Mouse (Mus musculus) lung, adult 18-20 months (tissue): ENCODE measurements around the gene Man2b1.

ENCODE experiments used
- DNase-seq, 2 experiments: peaks; one replicate each; pipeline ENCODE4 v3.0.0; 2022; ENCODE audit warnings: mixed read lengths in 2 of 2

Gene Man2b1

DNA sequence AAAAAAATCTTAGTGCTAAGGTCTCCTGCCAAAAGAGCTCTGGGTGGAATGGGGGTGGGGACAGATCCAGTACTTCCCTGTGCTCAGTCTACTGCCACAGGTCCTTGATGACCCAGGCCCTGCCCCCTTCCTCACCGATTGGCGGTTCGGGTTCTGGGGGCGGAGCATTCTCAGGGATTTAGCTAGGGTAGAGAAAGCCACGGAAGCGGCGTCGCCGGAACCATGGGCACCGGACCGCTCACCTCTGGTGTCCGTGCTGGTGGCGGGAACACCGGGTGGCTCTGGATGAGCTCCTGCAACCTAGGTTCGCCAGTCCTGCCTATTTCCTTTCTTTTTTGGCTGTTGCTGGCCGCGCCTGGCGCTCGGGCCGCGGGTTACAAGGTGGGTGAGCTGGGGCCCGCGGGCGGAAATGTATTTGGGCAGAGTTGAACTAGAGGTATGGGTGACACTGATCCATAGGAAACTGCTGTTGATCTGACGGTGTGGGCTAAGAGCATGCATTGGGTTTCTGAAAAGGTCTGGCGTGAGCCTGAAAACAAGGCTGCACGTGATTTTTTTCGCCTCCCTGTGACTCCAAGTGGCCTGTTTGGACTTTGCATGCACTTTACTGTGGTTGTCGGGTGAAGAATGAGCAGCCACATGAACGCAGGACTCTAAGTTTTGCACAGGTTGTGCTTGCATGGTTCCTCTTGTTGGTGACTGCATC lies at the start of gene Man2b1:
Man2b1 (plus strand) TSS at position 163 of the 706 bp plus-strand sequence.
- peak; percentile 97 for DNase-seq

DNA sequence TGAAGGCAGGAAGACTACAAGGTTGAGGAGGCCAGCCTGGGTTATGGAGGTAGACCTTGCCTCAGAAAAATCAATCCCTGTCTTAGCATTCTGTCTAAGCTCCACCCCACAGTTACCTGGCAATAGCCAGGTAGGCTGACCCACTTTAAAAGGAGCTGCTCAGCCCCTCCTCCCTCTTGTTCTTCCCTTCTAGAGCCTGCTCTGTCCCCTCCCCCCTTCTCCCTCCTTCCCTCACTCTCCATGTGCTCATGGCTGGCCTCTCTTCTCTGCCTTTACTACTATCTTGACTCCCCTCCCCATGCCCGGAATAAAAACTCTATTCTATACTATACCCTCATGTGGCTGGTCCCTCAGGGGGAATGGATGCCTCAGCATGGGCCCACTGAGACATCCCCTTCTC lies 49.2 kb upstream of the Man2b1 start:
- DNase-seq: peak; percentile 35 to 69

DNA sequence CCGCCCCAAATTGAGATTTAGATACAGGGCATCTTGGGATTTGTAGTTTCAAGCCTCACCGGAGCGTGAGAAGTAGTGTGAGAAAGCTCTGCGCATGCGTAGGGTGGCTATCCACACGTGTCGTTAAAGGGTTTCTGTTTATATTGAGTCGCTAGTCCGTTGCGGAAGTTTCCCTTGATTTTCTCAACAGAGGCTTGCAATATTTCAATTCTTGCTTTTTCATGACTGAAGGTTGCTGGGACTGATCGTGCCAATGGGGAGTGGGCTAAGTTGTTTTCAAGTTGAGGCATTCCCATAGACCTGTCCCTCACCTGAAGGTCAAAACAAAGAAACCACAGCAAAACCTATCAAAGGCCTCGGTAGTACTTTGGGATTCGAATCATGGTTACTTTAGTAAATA lies 48.3 kb upstream of the Man2b1 start:
- DNase-seq: peak; percentile 79 to 83

DNA sequence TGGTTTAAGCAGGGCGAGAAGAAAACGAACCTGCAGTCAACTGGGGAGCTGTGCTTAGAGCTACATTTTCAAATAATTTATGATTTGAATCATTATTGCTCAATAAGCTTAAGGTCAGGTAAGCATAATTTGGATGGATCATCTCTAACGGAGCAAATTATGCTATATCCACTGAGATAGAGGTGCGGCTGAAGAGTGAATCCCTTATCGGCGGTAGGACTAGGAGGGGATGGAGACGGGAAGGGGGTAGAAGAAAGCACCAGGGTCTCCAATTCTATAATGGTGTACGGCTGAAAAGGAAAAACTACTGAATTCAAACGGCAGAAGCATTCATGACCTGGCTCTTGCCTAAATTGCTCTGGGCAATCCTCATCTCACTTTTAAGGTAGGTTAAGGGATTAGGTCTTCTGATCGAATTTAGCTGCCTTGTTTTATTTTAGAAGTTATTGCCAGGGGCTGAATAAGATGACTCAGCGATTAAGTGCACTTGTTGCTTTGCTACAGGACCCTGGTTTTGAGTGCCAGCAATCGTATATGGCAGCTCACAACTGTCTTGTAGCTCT lies 47.8 kb upstream of the Man2b1 start:
- no peak for DNase-seq

DNA sequence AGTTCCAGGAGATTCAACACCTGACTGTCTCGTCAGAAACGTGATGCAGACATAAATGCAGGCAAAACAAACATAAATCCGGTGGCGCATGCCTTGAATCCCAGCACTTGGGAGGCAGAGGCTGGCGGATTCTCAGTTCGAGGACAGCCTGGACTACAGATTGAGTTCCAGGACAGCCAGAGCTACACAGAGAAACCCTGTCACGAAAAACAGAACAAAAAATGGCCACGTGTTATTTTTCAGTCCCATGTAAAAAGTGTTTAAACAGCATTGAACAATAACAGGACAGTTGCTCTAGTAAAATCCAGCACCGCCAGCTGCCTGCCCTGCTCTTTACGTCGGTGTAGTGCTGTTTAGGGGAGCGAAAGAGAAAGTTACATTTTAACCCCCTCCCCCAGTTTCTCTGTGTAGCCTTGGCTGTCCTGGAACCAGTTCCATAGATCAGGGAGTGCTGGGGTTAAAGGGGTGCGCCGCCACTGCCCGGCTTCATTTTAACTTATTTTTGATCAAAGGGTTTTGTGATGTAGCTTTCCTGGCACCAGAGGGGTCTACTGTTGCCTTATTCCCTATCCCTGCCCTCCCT lies 47.3 kb upstream of the Man2b1 start:
- no peak for DNase-seq

DNA sequence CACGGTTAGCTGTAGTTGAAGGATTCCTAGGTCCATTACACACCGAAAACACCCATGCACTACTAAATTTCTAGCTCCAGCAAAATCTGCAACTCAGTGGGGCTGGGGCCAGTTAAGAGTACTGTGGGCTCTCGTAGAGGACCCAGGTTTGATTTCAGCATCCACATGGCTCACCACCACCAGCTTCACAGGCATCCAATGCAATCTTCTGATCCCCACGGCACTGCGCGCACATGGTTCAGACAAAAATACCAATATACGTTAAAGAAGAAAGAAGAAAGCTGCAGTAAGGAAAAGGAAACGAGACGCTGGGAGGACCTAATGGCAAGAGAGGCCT lies 46.7 kb upstream of the Man2b1 start:
- DNase-seq: no peak

DNA sequence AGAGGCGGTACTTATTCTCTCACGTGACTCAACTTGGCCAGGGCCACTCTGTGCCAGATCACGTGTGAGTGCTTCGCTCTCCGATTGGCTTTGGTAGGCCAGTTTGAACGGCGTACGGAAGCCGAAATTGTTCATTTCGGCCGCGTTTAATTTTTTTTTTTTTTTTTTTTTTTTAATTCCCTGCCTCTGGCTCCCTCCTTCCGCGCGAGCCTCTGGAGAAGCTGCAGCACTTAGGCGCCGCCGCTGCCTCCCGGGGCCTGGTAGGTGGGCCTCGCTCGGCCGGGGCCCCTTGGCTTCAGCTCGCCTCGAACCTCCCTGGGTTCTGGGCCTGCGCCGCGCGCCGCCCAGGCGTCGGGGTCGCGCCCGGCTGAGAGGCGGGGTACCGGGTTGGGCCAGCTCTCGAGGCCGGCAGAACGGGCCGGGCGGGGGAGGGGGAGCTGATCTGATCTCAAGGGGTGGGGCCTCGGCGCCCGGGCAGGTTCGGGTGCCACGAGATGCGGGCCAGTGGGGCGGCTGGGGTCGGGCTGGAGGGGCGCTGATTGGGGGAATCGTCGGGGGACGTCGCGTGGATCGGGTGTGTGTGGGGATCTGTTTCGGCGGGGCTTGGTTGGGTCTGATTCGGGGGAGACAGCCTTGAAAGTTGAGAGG lies 46.2 kb upstream of the Man2b1 start, which contains the start of gene Tnpo2:
Tnpo2 (plus strand) TSS at position 198 of the 648 bp plus-strand sequence.
- peak; percentile 94 to 96 for DNase-seq

DNA sequence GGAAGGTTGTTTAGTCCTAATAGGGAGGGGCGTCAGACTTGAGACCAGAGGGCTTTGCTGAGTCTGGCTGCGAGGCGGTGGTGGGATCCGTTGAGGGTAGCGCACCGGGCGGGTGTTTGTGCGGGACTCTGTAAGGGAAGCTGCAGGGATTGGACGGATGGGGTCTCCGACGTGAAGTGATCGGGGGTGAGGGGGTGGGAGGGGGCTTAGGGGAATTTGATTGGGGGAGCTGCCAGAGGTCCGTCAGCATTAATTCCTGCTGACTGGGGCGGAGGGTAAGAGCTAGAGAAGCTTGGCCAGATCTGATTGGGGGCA lies 45.7 kb upstream of the Man2b1 start:
- DNase-seq: no peak

DNA sequence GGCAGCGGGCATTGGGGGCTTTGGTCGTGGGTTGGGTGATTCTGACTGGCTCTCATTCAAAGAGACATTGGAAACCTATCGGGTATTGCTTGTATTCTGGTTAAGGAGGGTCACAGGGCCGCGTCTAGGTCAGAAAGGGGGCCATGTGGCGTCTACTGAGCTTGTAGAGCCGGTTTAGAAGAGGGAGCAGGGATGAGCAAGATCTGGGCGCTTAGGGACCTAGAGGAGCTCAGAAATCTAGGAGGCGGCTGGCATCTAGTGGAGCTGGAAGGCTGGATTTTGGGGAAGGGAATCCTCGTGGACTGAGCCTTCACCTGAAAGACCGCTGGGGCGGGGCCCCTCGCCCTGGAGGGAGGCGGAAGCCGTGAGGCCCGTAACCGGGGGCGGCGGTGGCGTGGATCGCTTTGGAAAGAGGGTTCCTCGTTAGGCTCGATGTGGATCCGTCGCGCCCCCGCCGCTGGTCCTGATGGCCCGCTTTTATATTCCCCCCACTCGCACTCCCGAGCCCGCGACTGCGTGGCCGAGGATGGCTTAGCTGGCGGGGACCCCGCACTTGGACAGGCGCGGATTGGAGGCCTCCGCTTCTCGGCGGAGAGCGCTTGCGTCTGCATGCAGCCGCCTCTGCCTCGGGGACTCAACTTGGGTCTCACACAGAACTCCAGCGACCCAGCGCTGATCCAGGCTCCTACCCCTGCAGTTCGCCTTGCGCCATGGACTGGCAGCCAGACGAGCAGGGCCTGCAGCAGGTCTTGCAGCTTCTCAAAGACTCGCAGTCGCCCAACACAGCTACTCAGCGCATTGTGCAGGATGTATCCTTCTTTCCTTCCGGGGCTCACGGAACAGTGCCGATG lies 45.2 kb upstream of the Man2b1 start:
- DNase-seq: peak; percentile 45 to 49

DNA sequence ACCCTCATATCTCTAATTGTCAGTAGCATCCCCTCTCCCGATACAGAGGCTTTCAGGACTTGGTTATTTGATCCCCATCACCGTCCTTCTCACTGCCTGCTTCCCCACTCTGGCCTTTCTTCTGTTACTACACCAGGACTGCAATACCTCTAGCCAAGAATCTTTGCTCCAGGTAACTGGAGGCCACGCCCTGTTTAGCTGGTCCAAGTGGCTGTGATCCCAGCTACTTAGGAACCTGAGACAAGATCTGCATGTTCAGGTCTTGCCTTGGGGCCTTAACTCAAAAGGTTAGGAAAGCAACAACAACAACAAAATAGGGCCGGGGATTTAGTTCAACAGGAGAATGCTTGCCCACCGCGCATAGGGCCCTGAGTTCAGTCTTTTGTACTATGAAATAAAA lies 39.5 kb upstream of the Man2b1 start:
- DNase-seq: no peak

DNA sequence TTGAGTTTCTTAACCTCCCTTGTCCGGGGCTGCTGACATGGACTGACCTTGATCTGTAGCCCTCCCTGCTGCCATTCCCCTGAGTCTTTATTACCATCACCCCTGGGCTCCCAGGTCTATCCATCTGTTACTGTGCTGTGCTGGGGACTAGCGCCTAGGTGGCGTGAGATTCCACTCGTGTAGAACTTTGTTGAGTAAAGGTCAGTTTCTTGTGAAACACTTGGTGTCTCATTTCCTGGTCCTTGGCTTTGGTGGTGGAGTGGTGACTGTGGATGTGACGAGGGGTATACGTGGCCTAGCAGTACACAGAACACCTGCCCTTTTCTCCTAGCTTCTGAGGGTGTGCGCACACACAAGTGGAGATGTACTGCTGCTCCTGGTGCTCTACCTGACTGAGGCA lies 25.7 kb upstream of the Man2b1 start:
- no peak for DNase-seq

DNA sequence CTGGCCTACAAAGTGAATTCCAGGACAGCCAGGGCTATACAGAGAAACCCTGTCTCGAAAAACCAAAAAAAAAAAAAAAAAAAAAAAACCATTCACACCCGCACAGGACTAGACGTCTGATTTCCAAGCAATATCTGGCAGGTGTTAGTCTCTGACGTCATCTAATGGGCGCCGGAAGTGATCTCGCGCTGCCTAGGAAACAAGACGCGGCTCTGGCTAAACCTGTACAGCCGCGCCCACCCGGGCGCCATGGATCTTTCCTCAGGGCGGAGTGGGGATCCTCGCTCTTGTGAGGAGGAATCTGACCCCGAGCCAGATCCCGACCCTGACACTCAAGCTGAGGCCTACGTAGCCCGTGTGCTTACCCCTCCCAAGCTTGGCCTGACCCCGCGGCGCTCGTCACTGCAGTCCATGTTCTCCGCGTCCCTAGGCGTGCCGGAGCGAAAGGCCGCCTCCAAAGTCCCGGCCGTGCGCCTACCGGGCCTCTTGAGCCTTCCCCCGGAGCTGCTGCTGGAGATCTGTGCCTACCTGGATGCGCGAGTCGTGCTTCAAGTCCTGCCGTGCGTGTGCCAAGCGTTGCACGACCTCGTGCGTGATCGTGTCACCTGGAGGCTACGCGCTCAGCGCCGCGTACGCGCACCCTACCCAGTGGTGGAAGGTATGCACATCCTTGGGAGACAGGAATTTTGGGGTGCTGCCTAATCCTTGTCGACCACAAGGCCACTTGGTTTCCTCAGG lies 23.0 kb upstream of the Man2b1 start, which contains the start of gene Fbxw9:
Fbxw9 (plus strand) TSS at position 177 of the 738 bp plus-strand sequence.
- DNase-seq: peak; percentile 91 to 94

DNA sequence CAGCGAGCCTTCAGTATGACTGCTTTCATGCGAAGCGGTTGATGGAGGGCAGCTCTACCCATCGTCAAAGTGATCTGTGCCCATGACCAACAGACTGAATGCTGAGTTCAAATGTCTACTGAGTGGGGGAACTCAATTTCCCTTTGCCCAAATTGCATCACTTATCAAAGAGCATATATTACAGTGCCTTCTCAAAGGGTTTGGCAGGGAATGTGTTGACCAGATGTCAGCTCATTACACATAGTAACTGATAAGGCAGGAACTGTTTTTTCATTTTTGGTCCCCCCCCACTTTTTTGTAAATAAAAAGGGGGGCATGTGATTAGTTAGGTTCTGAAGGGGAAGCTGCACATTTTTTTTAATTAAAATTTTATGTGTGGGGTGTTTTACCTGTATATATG lies 20.5 kb upstream of the Man2b1 start:
- DNase-seq: no peak

DNA sequence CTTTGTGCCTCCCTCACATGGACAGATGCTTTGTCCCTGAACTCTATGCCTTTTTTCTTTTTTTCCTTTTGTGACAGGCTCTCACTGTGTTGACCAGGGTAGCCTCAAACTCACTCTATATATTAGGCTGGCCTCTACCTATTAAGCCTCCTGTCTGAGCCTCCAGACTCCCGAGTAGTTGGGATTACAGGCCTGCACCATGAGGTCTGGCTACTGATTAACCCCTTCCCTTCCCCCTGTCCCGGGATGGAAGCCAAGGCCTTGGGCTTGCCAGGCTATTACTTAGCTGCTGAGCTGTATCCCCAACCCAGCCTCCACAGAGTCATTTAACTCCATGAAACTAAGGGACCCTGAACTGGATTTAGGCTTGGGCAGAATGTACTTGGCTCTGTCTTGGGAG lies 17.9 kb upstream of the Man2b1 start:
- DNase-seq: no peak

DNA sequence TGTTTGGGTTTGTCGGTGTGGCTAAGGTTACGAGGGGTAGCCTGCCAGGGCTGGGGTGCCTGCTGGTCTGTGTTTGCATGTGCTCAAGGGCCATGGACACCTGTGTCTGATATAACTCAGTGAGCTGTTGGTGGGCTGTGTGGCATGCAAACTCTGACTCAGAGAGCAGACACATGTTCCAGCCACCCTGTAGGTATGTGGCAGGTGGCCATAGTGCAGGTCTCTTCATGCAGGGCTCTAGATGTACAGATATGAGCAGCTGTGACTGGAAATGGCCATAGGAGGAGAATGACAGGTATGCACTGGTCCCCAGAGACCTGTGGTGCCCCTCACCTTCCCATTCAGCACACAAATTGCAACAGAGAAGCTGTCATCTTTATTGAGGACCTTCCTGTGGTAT lies 15.9 kb upstream of the Man2b1 start:
- DNase-seq: no peak

DNA sequence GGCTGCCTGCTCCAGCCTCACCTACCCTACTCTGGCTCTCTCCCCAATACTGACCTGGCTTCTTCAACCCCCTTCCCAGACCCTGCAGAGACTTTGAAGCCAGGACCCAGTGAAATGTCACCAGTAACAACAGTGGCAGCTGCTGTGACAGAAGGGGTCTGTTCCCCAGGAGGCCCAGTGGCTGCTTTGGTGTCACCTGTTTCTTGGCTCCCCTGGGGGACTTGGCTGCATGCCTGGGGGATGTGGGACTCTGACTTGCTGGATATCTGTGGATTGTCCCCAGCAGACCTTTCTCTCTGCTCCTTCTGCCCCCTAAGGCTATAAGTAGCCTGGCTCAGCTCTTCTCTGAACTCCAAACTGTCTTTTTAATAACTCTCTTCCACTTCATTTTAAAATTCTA lies 15.1 kb upstream of the Man2b1 start, which contains the start of gene Gm5741:
Gm5741 (minus strand) TSS at position 1 of the 400 bp plus-strand sequence.
- no peak for DNase-seq

DNA sequence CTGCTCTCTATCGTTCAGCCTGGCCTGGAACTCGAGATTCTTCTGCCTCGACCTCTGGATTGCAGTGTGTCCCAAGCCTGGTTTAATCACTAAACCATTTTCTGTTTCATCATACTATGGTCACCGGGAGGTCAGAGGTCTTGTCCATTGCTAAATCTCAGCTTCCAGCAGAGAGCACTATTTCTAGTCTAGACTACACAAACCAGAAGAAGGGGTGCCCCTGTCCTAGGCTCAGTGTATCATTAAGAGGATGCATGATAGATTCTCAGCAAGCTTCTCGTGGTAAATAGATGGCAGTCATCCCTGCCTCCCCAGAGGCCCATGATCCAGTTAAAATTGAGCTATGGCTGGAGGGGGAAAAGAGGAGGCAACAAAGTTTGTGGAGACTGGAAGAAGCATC lies 12.0 kb upstream of the Man2b1 start:
- DNase-seq: no peak

DNA sequence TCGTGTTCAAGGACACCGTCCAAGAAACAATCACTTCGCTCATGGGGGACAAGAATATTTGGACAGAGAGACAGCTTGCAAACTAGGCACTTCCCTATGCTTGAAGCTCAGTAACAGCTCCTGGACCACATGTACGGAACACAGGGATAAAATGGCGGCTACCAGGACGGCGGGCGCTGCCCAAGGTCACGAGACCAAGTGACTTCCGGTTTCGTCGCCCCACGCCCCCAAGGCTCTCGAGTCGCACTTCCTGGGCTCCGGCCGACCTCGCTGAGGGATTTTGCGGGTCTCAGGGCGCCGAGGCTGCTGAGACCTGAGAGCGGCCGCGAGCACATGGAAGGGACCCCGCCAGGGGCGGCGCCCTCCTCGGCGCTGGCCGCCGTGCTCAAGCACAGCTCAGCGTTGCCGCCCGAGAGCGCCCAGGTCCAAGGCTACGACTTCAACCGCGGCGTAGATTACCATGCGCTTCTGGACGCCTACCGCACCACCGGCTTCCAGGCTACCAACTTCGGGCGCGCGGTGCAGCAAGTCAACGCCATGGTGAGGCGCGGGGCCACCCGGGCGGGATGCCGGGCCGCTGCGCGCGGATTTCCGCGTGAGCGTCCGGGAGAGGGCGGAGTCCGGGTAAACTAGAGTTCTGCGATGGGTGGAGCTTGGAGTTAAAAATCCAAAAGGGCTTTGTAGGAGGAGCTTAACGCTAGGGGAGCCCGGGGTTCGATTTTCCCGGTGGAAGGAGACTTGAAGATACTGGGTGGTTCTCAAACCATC lies 11.4 kb upstream of the Man2b1 start, which contains the start of gene Dhps:
Dhps (plus strand) TSS at position 244 of the 768 bp plus-strand sequence.
- DNase-seq: peak; percentile 92 to 94

DNA sequence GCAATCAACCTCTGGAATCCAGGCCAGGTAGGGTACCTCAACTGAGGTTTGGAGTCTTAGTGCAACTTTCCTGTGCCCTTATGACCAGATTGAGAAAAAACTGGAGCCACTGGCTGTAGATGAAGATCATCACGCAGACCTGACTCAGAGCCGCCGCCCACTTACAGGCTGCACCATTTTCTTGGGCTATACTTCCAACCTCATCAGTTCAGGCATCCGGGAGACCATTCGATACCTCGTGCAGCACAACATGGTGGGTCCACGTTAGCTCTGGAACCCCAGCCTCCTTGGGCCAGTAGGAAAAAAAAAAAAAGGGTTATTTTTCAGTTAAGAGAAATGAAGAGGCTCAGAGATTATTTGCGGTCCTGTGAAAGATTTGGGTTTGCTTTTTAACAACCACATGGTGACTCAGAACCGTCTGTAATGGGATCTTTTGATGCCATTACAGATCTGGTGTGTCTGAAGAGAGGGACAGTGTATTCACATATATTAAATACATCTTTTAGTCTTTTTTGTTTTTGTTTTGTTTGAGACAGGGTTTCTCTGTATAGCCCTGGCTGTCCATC lies 10.6 kb upstream of the Man2b1 start:
- no peak for DNase-seq

DNA sequence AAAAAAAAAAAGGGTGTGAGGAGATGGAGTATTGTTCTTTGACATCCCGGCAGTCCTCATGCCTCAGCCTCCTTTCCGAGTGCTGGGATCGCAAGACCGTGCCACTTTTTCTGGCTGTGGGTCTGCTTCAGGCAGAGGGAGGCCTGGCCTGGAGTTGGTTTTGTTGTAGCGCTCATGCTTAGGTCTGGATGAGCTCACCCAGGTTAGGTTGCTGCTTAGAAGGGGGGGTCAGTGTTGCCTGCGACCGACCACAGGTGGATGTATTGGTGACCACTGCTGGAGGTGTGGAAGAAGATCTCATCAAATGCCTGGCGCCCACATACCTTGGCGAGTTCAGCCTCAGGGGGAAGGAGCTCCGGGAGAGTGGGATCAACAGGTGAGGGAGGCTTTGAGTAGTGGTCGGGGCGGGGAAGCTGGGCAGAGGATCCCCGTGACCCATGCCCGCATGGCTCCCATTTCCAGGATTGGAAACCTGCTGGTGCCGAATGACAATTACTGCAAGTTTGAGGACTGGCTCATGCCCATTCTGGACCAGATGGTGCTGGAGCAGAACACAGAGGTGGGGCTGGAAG lies 9.9 kb upstream of the Man2b1 start:
- DNase-seq: no peak

DNA sequence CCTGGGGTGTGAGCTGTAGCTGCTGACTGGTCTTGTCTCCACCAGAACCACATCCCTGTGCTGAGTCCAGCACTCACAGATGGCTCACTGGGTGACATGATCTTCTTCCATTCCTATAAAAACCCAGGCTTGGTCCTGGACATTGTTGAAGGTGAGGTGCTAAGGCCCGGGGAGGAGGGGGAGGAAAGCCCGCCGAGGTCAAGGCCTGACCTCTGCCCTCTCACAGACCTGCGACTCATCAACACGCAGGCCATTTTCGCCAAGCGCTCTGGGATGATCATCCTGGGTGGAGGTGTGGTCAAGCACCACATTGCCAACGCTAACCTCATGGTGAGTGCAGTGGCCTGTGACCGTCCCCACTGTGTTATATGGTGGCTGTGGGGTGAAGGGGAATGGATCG lies 8.9 kb upstream of the Man2b1 start:
- no peak for DNase-seq
